Mouse (Mus musculus) A20 (cell line): ENCODE measurements at regions not wholly inside any gene's neighbourhood (a gene's known extent, or its start where the extent isn't known, plus 50 kb on each side); places are given as distances from the start of the nearest gene placed in this dataset.
A peak's percentile ranks its signal among the peaks of the same experiment; 100 is the strongest.

Experiments used
- DNase-seq: peaks from one replicate; pipeline ENCODE4 v3.0.0-alpha.2; 2011; ENCODE audit warnings: low read depth, low spot score

DNA sequence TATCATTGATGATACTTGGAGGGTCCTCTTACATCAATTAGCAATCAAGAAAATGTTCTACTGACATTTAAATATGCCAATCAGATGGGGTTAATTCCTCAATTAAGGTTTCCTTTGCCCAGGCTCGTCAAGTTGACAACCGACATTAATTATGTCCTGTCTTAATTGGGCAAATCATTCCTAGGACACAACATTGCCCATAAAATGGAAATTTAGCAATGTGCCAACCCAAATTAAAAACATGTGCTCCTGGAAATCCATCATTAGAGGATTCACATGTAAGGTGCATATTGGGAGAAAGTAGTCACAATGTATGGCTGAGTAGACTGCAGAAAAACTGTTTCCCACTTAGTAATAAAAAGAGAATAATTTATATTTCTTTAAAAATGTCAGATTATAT, 483.6 kb upstream of the B430305J03Rik start:
- no peak for DNase-seq

DNA sequence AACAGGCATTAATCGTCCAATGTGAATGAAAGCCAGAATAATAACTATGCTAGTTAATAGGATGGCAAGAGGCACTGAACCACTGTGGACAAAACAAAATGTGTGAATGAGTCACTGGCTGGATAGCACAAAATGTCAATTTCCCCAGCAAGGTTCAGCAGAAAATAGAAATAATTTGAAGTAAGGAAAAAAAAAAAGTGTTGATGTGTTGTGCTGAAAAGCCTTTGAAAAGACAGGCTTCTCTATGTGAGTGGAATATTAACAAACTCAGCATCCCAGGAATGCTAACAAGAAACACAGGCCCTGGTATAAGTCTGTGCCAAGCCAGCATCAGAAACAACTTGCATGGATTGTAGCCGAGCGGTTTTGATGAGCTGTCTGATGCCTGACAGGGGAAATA, 481.0 kb upstream of the B430305J03Rik start:
- no peak for DNase-seq

DNA sequence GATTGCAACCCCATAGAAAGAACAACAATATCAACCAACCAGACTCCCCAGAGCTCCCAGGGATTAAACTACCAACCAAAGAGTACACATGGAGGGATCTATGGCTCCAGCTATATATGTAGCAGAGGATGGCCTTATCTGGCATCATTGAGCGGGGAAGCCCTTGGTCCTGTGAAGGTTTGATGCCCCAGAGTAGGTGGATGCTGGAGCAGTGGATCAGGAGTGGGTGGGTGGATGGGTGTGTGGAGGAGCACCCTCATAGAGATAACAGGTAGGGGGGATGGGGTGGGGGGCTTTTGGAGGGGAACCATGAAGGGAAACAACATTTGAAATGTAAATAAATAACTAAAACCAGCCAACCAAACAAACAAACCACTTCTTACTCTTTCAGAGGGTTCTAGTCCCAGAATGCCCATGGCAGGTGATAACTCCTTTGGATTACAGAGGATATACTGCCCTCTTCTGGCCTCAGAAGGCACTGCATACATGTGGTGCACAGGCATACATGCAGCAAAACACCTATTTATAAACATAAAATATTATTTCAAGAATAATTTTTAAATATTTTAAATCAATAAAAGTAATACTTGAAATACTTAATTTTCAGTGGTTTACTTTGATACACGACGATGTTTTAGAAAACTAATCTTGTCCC, 473.7 kb upstream of the B430305J03Rik start:
- peak; percentile 54 for DNase-seq

DNA sequence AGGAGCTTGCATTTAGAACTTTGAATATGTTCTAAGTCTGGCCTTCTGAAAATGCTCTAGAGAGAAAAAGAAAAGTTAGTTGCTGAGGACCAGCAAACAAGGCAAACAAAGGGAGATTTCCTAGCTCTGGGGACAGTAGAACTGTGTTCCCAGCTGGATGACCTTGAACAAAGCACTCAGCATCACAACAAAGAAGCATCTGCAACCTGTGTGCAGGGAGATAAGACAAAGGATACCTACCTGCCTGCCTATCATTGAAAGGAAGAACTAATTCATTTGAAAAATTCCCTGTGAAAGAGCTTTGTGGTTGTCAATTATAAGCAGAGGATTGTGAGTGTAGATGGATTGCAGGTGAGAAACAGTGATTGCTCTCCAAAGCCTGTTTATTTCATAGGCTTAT, 451.1 kb upstream of the B430305J03Rik start:
- no peak for DNase-seq

DNA sequence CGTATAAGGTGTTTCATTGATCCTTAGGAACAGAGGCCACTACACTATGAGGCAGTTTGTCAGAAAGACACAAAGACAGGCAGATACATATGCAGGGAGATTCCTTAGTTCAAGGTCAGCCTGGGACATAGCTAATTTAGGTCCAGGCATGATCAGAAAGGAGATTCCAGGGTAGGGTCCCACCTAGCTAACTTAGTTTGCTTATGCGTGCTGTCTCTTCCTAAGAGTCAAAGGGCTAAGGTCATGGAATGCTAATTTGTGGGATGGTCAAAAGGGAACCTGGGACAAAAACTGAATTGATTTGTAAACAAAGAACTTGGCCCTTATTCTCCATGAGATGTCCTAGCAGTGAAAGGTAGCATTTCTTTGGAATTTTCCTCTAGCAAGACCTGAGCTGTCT, 430.3 kb upstream of the B430305J03Rik start:
- no peak for DNase-seq

DNA sequence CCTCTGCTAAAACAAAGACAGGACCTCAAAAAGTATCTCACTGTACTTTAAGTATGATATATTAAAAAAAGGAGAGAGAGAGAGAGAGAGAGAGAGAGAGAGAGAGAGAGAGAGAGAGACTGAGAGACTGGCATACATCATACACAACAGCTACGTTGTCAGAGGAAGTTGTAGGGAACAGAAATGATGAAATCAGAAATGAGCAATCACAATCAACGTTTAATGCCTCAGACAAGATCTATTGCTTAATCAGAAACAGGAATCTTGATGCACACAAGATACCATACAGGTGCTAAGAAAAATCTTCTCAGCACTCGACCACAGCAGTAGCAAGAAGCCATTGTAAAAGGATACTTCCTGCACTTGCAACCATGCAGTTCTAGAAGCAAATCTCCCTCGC, 424.9 kb upstream of the B430305J03Rik start:
- DNase-seq = no peak
